Mouse (Mus musculus) G1E (cell line): Measurements from ENCODE around the gene Aloxe3. TPM values are rescaled to one million over a fixed set of nuclear protein-coding genes. Genes with fewer than 3 reads are reported as not detected.
"Not testable (repeated sequence)": the region's sequence is repeated elsewhere in the genome, so short reads cannot be mapped to it uniquely, and the experiment has no call there.

ENCODE experiments used
- ATAC-seq: 2 replicates; pipeline ENCODE4 v1.8.0; 2016; ENCODE audit warnings: mild to moderate bottlenecking; ENCODE audit not compliant: insufficient number of reproducible peaks, poor library complexity, low FRiP score, severe bottlenecking; ENCODE audit errors: extremely low read depth
- DNase-seq: peaks from one replicate; pipeline ENCODE4 v3.0.0; 2012; ENCODE audit warnings: low spot score
- H3K27me3 ChIP-seq: 2 replicates; pipeline ENCODE4 v1.6.1; 2012; ENCODE audit warnings: mild to moderate bottlenecking, low read length, inconsistent platforms; ENCODE audit not compliant: insufficient read depth
- H3K36me3 ChIP-seq: replicated peaks from 2 replicates; pipeline ENCODE3; 2012; ENCODE audit warnings: mild to moderate bottlenecking, inconsistent platforms
- H3K4me1 ChIP-seq: 2 replicates; pipeline ENCODE4 v1.6.1; 2012; ENCODE audit warnings: low read depth, low read length, inconsistent platforms, mixed read lengths; ENCODE audit not compliant: insufficient read depth
- H3K4me3 ChIP-seq: 2 replicates; pipeline ENCODE4 v1.5.1; 2012; ENCODE audit warnings: low read depth, mild to moderate bottlenecking, inconsistent platforms, low read length, moderate library complexity, mixed read lengths
- H3K9me3 ChIP-seq: replicated peaks from 2 replicates; pipeline ENCODE4 v1.6.1; 2012; ENCODE audit warnings: inconsistent platforms
- CTCF ChIP-seq: IDR thresholded peaks from 2 replicates; pipeline ENCODE4 v1.5.1; 2012; ENCODE audit warnings: low read depth, low read length, inconsistent platforms, mixed read lengths
- GATA1 ChIP-seq: IDR thresholded peaks from 2 replicates; pipeline ENCODE4 v1.6.1; 2012; ENCODE audit warnings: borderline replicate concordance, low read length, inconsistent platforms, mixed read lengths
- GATA2 ChIP-seq: IDR thresholded peaks from 2 replicates; pipeline ENCODE4 v1.6.1; 2012; ENCODE audit warnings: low read depth, low read length, inconsistent platforms, borderline replicate concordance
- POLR2AphosphoS5 ChIP-seq: IDR thresholded peaks from 2 replicates; pipeline ENCODE4 v1.6.1; 2012; ENCODE audit warnings: low read depth, low read length, inconsistent platforms; ENCODE audit not compliant: insufficient replicate concordance
- TAL1 ChIP-seq: conservative IDR thresholded peaks from 2 replicates; pipeline ENCODE4 v1.6.1; 2012; ENCODE audit warnings: low read depth, low read length, inconsistent platforms, mixed read lengths
- polyA plus RNA-seq: library from polyadenylated mRNA; stranded (reverse); fragments of >175 nt; gene quantifications from 2 replicates; pipeline ENCODE4 v1.2.3, GENCODE M21; 2012
- total RNA-seq, 2 experiments: library from RNA; stranded (forward) in 1 of 2; stranded (reverse) in 1 of 2; fragments of 200-1000 nt in 1 of 2; fragments of >200 nt in 1 of 2; fragmentation: Nextera tagmentation in 1 of 2; gene quantifications; 2 replicates each; pipeline ENCODE4 v1.2.3; 2014 to 2017

Gene Aloxe3
- total and polyA plus RNA-seq, 3 experiments, result 0.16 TPM; not detected in 2

DNA sequence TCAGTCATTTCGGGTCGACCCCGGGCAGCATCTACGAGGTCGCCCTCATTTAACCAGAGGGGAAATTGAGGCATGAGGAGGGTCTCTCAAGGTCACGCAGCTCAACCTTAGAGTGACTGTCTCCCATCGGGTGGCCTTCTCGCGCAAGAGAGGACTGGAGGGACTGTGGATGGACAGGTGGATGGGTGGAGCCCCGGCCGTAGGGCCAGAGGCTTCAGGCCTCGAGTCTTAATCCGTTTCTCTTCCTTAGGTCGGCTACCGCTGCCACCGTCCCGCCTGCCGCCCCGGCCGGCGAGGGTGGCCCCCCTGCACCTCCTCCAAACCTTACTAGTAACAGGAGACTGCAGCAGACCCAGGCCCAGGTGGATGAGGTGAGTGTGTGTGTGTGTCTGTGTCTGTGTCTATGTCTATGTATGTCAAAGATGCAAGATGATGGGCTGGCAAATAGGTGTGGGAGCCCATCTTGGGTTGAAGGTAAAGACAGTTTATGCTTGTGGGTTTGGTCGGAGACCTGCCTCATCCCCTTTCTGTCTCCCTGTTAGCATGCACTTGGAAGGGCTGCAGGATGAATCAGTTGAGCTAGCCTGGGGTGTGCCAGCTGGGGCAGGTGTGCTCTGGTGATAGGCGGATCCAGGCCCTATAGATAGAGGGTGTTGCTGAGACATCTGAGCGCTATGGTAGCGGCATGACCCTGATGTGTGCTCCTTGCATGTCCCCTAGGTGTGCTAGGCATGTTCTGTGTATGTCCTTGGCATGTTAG lies 36.7 kb upstream of the Aloxe3 start:
- Histone ChIP-seq H3K9me3 (no peaks in the 10 kb centered on the region), H3K27me3 (0 out of 2 replicates have a peak, but pooled peaks cover 4% of the 10 kb centered on the region), H3K4me1 (peaks cover 62% of the 10 kb centered on the region), H3K36me3 (peaks cover 39% of the 10 kb centered on the region), H3K4me3 (peak overlapping the region; percentile 95)
- DNase-seq, result no peak
- ATAC-seq, result no peak
- TF ChIP-seq GATA1, result no peak
- no peak for TF ChIP-seq TAL1

DNA sequence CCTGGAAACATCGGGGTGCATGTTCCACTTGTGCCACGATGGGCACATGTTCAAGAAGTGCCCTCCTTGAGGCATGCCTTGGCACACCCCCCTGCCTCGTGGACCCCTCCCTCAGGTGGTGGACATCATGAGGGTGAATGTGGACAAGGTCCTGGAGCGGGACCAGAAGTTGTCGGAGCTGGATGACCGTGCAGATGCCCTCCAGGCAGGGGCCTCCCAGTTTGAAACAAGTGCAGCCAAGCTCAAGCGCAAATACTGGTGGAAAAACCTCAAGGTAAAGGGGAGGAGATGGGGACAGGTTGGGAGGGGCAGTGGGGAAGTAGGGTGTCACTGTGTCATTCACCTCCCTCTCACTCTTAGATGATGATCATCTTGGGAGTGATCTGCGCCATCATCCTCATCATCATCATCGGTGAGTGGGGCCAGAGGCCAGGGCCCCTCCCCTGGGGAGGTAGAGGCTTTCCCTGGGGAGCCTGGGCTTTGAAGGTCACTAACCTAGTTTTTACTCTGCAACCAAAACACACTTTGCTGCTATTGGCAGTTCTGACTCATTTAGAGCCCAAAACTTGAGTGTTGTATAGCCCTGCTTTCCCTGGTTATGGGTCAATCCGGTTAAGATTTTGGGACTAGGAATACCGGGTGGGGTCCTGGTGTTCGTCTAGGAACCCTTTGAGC lies 35.9 kb upstream of the Aloxe3 start:
- Histone ChIP-seq H3K36me3 (peaks cover 39% of the 10 kb centered on the region), H3K4me1 (peaks cover 68% of the 10 kb centered on the region), H3K4me3 (peak overlapping the region; percentile 95), H3K27me3 (0 out of 2 replicates have a peak, but pooled peaks cover under 1% of the 10 kb centered on the region), H3K9me3 (no peaks in the 10 kb centered on the region)
- ATAC-seq (no peak), DNase-seq (no peak)
- TF ChIP-seq POLR2AphosphoS5, result no peak

DNA sequence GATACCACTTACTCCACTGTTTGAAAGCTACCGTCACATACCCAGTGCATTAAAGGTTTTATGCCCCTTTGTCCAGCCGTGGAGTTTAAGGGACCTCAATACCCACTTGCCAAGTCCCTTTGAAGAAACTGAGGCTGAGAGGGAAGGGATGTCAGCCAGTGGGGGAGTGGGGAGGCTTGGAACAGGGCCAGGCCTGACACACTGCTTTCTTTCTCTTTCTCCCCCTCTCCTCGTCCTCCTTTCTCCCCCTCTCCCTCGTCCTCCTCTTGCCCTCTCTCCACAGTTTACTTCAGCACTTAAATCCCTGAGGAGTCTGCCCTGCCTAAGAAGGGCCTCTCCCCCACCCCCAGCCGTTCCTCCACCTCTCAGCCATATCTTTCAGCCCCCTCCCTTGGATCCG lies 35.3 kb upstream of the Aloxe3 start:
- Histone ChIP-seq H3K4me3 (no peak overlapping the region), H3K9me3 (no peaks in the 10 kb centered on the region)

DNA sequence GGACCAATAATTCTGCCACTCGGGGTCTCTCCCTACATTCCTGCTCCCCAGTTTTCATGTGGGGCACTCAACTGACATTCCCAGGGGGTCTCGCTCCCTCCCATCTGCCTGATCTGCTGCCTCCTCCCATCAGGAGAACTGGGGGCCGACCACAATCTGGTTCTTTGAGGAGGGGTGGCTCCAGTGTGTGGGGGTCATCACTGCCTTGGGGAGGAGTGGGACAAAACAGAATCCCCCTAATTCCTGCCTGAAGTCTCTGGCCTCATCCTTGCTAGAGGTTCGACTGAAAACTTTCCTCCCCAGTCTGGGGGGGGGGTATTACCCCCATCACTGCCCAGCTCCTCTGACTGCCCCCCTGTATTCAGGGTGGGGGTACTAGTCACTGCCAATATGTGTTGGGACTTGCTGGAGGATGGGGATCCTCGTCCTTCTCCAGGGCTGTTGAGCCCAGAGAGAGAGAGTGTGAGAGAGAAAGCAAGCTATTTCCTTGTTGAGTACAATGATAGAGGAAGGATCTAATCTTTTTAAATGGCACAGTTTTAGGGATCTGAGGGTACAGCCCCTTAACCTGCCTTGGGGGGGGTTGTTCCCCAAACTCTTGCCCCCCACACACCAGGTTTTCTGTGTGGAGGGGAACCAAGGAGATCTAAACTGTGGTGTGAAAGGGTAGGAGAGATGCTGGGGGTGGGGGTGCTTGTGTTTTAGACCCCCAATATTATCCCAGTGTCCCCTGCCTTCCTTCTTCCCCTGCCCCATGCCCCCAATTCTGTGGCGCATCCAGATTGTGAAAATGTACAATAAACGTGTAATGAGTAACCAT lies 33.9 kb upstream of the Aloxe3 start:
- DNase-seq (no peak), ATAC-seq (no peak)
- peaks cover 39% of the 10 kb centered on the region for H3K36me3 ChIP-seq
- no peaks in the 10 kb centered on the region for H3K9me3 ChIP-seq
- no peak for TF ChIP-seq POLR2AphosphoS5
- no peak for TF ChIP-seq TAL1
- no peak for TF ChIP-seq GATA1
- TF ChIP-seq CTCF, result no peak
- TF ChIP-seq GATA2, result no peak
- no peak overlapping the region for H3K4me3 ChIP-seq
- no peaks in the 10 kb centered on the region for H3K27me3 ChIP-seq
- peaks cover 79% of the 10 kb centered on the region for H3K4me1 ChIP-seq

More for the DNA sequence above, 35.3 kb upstream of the Aloxe3 start:
- no peak for DNase-seq
- Histone ChIP-seq H3K27me3 (no peaks in the 10 kb centered on the region), H3K36me3 (peaks cover 39% of the 10 kb centered on the region), H3K4me1 (peaks cover 71% of the 10 kb centered on the region)
- TF ChIP-seq TAL1 (no peak), GATA1 (no peak), GATA2 (no peak), POLR2AphosphoS5 (no peak), CTCF (no peak)
- no peak for ATAC-seq

DNA sequence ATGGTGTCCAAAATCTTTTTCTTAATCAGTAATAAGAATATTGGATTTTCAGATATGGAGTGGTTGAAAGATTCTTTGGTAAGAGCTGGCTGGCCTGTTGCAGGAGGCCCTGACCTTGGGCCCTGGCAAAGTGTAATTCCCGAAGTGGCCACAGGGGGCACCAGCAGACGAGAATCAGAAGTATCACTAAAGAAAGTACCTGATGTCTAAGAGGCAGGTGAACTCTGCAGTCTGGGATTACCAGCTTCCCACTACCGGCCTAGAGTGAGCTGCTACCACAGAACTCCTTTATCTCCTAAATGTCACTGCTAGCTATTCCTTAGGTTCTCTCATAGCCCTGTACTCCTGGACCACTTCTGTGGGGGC lies 33.3 kb upstream of the Aloxe3 start:
- Histone ChIP-seq H3K4me1 (peaks cover 79% of the 10 kb centered on the region), H3K27me3 (no peaks in the 10 kb centered on the region), H3K4me3 (no peak overlapping the region), H3K9me3 (no peaks in the 10 kb centered on the region), H3K36me3 (peaks cover 39% of the 10 kb centered on the region)
- ATAC-seq (no peak), DNase-seq (no peak)
- TF ChIP-seq TAL1 (no peak), CTCF (peak; percentile 80)

DNA sequence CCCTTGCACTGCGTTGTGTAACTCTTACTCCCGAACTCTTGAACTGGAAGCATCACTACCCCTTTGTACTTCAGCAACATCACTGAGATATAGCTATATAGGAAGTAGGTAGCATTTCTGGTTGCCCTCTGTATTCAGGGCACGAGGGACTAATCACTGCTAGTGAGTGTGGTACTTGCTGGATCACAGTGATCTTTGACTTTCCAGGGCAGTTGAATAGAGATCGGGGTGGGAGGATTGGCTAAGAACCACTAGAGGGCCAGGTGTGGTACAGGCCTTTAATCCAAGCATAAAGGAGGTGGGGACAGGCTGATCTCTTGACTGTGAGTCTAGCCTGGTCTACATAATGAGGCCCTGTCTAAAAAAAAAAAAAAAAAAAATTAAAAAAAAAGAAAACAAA lies 32.8 kb upstream of the Aloxe3 start:
- TF ChIP-seq TAL1, result no peak
- TF ChIP-seq CTCF, result no peak
- no peak for TF ChIP-seq GATA2
- TF ChIP-seq POLR2AphosphoS5, result no peak
- no peak for TF ChIP-seq GATA1
- peaks cover 39% of the 10 kb centered on the region for H3K36me3 ChIP-seq
- DNase-seq (no peak), ATAC-seq (no peak)
- H3K27me3 ChIP-seq, result no peaks in the 10 kb centered on the region
- H3K9me3 ChIP-seq, result no peaks in the 10 kb centered on the region
- peaks cover 79% of the 10 kb centered on the region for H3K4me1 ChIP-seq
- H3K4me3 ChIP-seq, result no peak overlapping the region

DNA sequence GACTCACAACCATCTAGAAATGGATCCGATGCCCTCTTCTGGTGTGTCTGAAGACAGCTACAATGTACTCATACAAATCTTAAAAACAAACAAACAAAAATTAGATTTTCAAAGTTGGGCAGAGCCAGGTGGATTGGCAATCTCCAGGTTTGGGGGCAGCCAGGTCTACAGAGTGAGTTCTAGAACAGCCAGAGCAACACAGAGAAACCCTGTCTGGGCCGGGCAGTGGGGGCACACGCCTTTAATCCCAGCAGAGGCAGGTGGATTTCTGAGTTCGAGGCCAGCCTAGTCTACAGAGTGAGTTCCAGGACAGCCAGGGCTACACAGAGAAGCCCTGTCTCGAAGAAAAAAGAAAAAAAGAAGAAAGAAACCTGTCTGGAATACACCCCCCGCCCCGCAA lies 31.8 kb upstream of the Aloxe3 start:
- H3K27me3 ChIP-seq, DNase-seq, H3K4me3 ChIP-seq, ATAC-seq, H3K9me3 ChIP-seq: not testable (repeated sequence)
- Histone ChIP-seq H3K4me1 (peaks cover 82% of the 10 kb centered on the region), H3K36me3 (peaks cover 42% of the 10 kb centered on the region)
